Mouse (Mus musculus) bone marrow, adult 2 months (tissue): Measurements from ENCODE around the gene Map2k5.

Experiments used
- CTCF ChIP-seq: fragments of 200-500 bp; IDR thresholded peaks from 2 replicates; pipeline ENCODE4 v1.5.1; 2011; ENCODE audit warnings: low read length, control low read depth; ENCODE audit not compliant: control insufficient read depth, insufficient read depth
- POLR2A ChIP-seq: fragments of 200-500 bp; IDR thresholded peaks from 2 replicates; pipeline ENCODE4 v1.6.1; 2011; ENCODE audit warnings: low read depth, mild to moderate bottlenecking, control low read depth, low read length, borderline replicate concordance; ENCODE audit not compliant: control insufficient read depth

DNA sequence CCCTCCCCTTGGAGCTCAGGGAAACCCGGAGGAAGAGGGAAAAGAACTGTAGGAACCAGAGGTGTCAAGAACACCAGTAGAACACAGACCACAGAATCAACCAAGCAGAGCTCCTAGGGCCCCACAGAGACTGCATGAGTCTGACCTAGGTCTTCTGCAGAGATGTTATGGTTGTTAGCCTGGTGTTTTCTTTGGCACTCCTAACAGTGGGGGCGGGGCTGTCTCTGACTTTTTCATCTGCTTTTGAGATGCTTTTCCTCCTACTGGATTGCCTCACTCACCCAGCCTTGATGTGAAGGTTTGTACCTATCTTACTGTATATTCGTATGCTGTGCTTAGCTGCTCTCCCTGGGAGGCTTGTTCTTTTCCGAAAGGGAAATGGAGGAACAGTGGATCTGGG is 23.5 kb downstream of the Map2k5 start:
- TF ChIP-seq CTCF: no peak
- no peak for TF ChIP-seq POLR2A
